Comparison of ENCODE assay signal across 9 mouse cellular contexts in genomic region chr2:93176193-93176798, GRCm38 (mm10). TPM values are rescaled to one million over a fixed set of nuclear protein-coding genes. Genes with fewer than 3 reads are reported as not detected.
DNase-seq lines count a peak whose midpoint lies in the region; ATAC-seq lines count a peak whose summit lies in the region.
"Had no signal": no experiment of that assay in that cellular context is flagged by ENCODE, and none has a peak within 500 bp of the region (broad histone marks: within the 10 kb centered on the region; RNA-seq: fewer than 3 reads in every experiment).

No protein-coding gene starts in this region.

- H3K27ac ChIP-seq in kidney, embryonic 16.5 days (ENCODE audit: low read length): no peak overlapping the region
- H3K27ac ChIP-seq in embryonic facial prominence, embryonic 14.5 days (replicated peaks; ENCODE audit: low read depth, low read length): no peak overlapping the region
- H3K27ac ChIP-seq in intestine, embryonic 15.5 days: peak overlapping the region; percentile 62
- H3K27ac ChIP-seq in neural tube, embryonic 13.5 days (replicated peaks): peak overlapping the region; percentile 88

- H3K4me2 ChIP-seq in kidney, embryonic 16.5 days (replicated peaks; ENCODE audit: low read depth, low read length): peak overlapping the region; percentile 43; the same call in 1 of the 2 replicates
- peak overlapping the region; percentile 29; the same call in 1 of the 2 replicates for H3K4me2 ChIP-seq in embryonic facial prominence, embryonic 14.5 days (ENCODE audit: low read depth, low read length)
- H3K4me2 ChIP-seq in intestine, embryonic 15.5 days (replicated peaks): peak overlapping the region; percentile 47; the same call in 1 of the 2 replicates
- peak overlapping the region; percentile 33 for H3K4me2 ChIP-seq in neural tube, embryonic 13.5 days

- H3K9ac ChIP-seq in kidney, embryonic 16.5 days (replicated peaks; ENCODE audit: low read length): 0 out of 2 replicates have a peak overlapping the region, but pooled peaks have one; percentile 1
- 0 out of 2 replicates have a peak overlapping the region, but pooled peaks have one; percentile 8 for H3K9ac ChIP-seq in embryonic facial prominence, embryonic 14.5 days (ENCODE audit: low read depth, low read length)
- H3K9ac ChIP-seq in intestine, embryonic 15.5 days: no peak overlapping the region
- peak overlapping the region; percentile 55; the same call in 1 of the 2 replicates for H3K9ac ChIP-seq in neural tube, embryonic 13.5 days

- H3K36me3 ChIP-seq in kidney, embryonic 16.5 days (ENCODE audit: insufficient read depth, low read length): no peaks in the 10 kb centered on the region
- H3K36me3 ChIP-seq in embryonic facial prominence, embryonic 14.5 days (ENCODE audit: control insufficient read depth, insufficient read depth, low read length): no peaks in the 10 kb centered on the region
- H3K36me3 ChIP-seq in intestine, embryonic 15.5 days: no peaks in the 10 kb centered on the region
- H3K36me3 ChIP-seq in neural tube, embryonic 13.5 days: no peaks in the 10 kb centered on the region

- WGBS in kidney, embryonic 16.5 days: 24% methylated on average over 4 of the region's 4 CpGs
- WGBS in embryonic facial prominence, embryonic 14.5 days: 18% methylated on average over 4 of the region's 4 CpGs
- 31% methylated on average over 4 of the region's 4 CpGs for WGBS in intestine, embryonic 15.5 days
- WGBS in neural tube, embryonic 13.5 days: 14% methylated on average over 4 of the region's 4 CpGs

- intact Hi-C loops in heart, postnatal 14 days (cut with DNase I): no loop called here

- H3K4me1 ChIP-seq in kidney, embryonic 16.5 days (ENCODE audit: insufficient read depth, low read length): peaks cover 33% of the 10 kb centered on the region
- peaks cover 25% of the 10 kb centered on the region for H3K4me1 ChIP-seq in embryonic facial prominence, embryonic 14.5 days (ENCODE audit: control insufficient read depth, insufficient read depth, low read length)
- H3K4me1 ChIP-seq in intestine, embryonic 15.5 days (replicated peaks): peaks cover 60% of the 10 kb centered on the region
- peaks cover 90% of the 10 kb centered on the region for H3K4me1 ChIP-seq in neural tube, embryonic 13.5 days (replicated peaks)

- DNase-seq in kidney, postnatal 36 days: no peak
- DNase-seq in embryonic facial prominence, embryonic 14.5 days (ENCODE audit: low spot score): no peak
- DNase-seq in ovary, postnatal 10 days (ENCODE audit: low spot score): no peak
- DNase-seq in T-cell, adult 2 months (ENCODE audit: low spot score): no peak
- no peak for DNase-seq in heart, postnatal 14 days
- DNase-seq: kidney, adult 18-20 months had no signal

- no peak for ATAC-seq in kidney, embryonic 16.5 days (ENCODE audit: low FRiP score, low TSS enrichment)
- ATAC-seq in embryonic facial prominence, embryonic 14.5 days (ENCODE audit: low read depth): no peak
- no peak for ATAC-seq in intestine, embryonic 15.5 days
- ATAC-seq in neural tube, embryonic 13.5 days (ENCODE audit: low read depth): peak; percentile 13; the same call in 1 of the 2 replicates

- H3K27me3 ChIP-seq in kidney, embryonic 16.5 days (ENCODE audit: insufficient read depth, low read length): peaks cover 12% of the 10 kb centered on the region
- H3K27me3 ChIP-seq in embryonic facial prominence, embryonic 14.5 days (replicated peaks; ENCODE audit: control insufficient read depth, insufficient read depth, low read length): peaks cover 21% of the 10 kb centered on the region
- H3K27me3 ChIP-seq in intestine, embryonic 15.5 days (replicated peaks): no peaks in the 10 kb centered on the region
- H3K27me3 ChIP-seq in neural tube, embryonic 13.5 days: no peaks in the 10 kb centered on the region

- no peak overlapping the region for H3K4me3 ChIP-seq in kidney, embryonic 16.5 days (ENCODE audit: low read length)
- H3K4me3 ChIP-seq in embryonic facial prominence, embryonic 14.5 days (ENCODE audit: low read depth, low read length): no peak overlapping the region
- H3K4me3 ChIP-seq in intestine, embryonic 15.5 days (replicated peaks): no peak overlapping the region
- H3K4me3 ChIP-seq in neural tube, embryonic 13.5 days: no peak overlapping the region

- no peaks in the 10 kb centered on the region for H3K9me3 ChIP-seq in kidney, embryonic 16.5 days (ENCODE audit: low read length)
- no peaks in the 10 kb centered on the region for H3K9me3 ChIP-seq in embryonic facial prominence, embryonic 14.5 days (ENCODE audit: control insufficient read depth, low read length)
- H3K9me3 ChIP-seq in intestine, embryonic 15.5 days: no peaks in the 10 kb centered on the region
- no peaks in the 10 kb centered on the region for H3K9me3 ChIP-seq in neural tube, embryonic 13.5 days

RNA-seq across cellular contexts. Expression of gene Trp53i11, which starts 11.1 kb away (rescaled TPM):
- 36.5 and 48.8 TPM in 2 replicates for polyA plus RNA-seq in kidney, embryonic 16.5 days (2015; fragmentation: Nextera tagmentation; extraction: Ambion mirVana)
- polyA plus RNA-seq in embryonic facial prominence, embryonic 14.5 days (2014; fragmentation: Nextera tagmentation; extraction: Ambion mirVana): 33.6 and 37.5 TPM in 2 replicates
- polyA plus RNA-seq in intestine, embryonic 15.5 days (2015; fragmentation: Nextera tagmentation; extraction: Ambion mirVana): 36.0 and 38.8 TPM in 2 replicates
- polyA plus RNA-seq in neural tube, embryonic 13.5 days (2015; fragmentation: Nextera tagmentation; extraction: Ambion mirVana): 137 and 150 TPM in 2 replicates
- 10 to 100 TPM; 67.8 to 68.8 TPM for total RNA-seq in heart, postnatal 14 days (2021)

Comparison
In these comparisons a context has a peak if more than half of its experiments do, and no peak if none do; other contexts are left out.
1. H3K27ac ChIP-seq: peak in intestine, embryonic 15.5 days (single experiment) and neural tube, embryonic 13.5 days (single experiment); none in kidney, embryonic 16.5 days (single experiment) and embryonic facial prominence, embryonic 14.5 days (single experiment).
2. Peak in every context shown above with its lines, with median percentiles within 50 percentile points of each other: H3K4me2 ChIP-seq.